Mouse (Mus musculus) kidney, embryonic 16.5 days (tissue): Measurements from ENCODE around the gene Gm12258. TPM values are rescaled to one million over a fixed set of nuclear protein-coding genes. Genes with fewer than 3 reads are reported as not detected.
"Not testable (repeated sequence)": the region's sequence is repeated elsewhere in the genome, so short reads cannot be mapped to it uniquely, and the experiment has no call there.

Experiments used
- ATAC-seq: fragments of 200-750 bp; cut with Nextera tagmentation; 2 replicates; pipeline ENCODE4 v1.8.0; 2017; ENCODE audit warnings: moderate TSS enrichment; ENCODE audit not compliant: low FRiP score, low TSS enrichment
- H3K27ac ChIP-seq: fragments of 300-500 bp; sonication (generic); 2 replicates; pipeline ENCODE4 v1.5.1; 2014; ENCODE audit warnings: low read length
- H3K27me3 ChIP-seq: fragments of 300-500 bp; sonication (generic); 2 replicates; pipeline ENCODE4 v1.6.1; 2014; ENCODE audit warnings: low read length, control low read depth, mixed read lengths; ENCODE audit not compliant: insufficient read depth
- H3K36me3 ChIP-seq: fragments of 300-500 bp; sonication (generic); 2 replicates; pipeline ENCODE4 v1.6.1; 2014; ENCODE audit warnings: low read length, control low read depth, mixed read lengths; ENCODE audit not compliant: insufficient read depth
- H3K4me1 ChIP-seq: fragments of 300-500 bp; sonication (generic); 2 replicates; pipeline ENCODE4 v1.6.1; 2014; ENCODE audit warnings: low read length, control low read depth, mixed read lengths; ENCODE audit not compliant: insufficient read depth
- H3K4me2 ChIP-seq: fragments of 300-500 bp; sonication (generic); replicated peaks from 2 replicates; pipeline ENCODE4 v1.6.1; 2014; ENCODE audit warnings: low read depth, low read length
- H3K4me3 ChIP-seq: fragments of 300-500 bp; sonication (generic); 2 replicates; pipeline ENCODE4 v1.5.1; 2014; ENCODE audit warnings: mild to moderate bottlenecking, low read length
- H3K9ac ChIP-seq: fragments of 300-500 bp; sonication (generic); replicated peaks from 2 replicates; pipeline ENCODE4 v1.6.1; 2014; ENCODE audit warnings: low read length
- H3K9me3 ChIP-seq: fragments of 300-500 bp; sonication (generic); 2 replicates; pipeline ENCODE4 v1.6.1; 2016; ENCODE audit warnings: low read length, control low read depth
- WGBS: fragments of 180-500 bp; shearing (Covaris S2); extraction: QIAGEN DNeasy Blood & Tissue Kit; methylation state at CpG from one replicate; pipeline ENCODE4 v1.1.7; 2014; 5-methylcytosine and 5-hydroxymethylcytosine counted together
- polyA plus RNA-seq: library from polyadenylated mRNA; unstranded; fragments of >200 nt; fragmentation: Nextera tagmentation; extraction: Ambion mirVana; gene quantifications from 2 replicates; pipeline ENCODE4 v1.2.1, GENCODE M21; 2015

The Gm12258 gene
- polyA plus RNA-seq, 1 experiment from 2014 or later: 10.6 TPM

- 79% methylated on average over 3 of the region's 3 CpGs for WGBS
- H3K9ac ChIP-seq, H3K4me3 ChIP-seq, H3K9me3 ChIP-seq, H3K4me1 ChIP-seq, H3K4me2 ChIP-seq, H3K36me3 ChIP-seq, H3K27ac ChIP-seq, ATAC-seq, H3K27me3 ChIP-seq: not testable (repeated sequence)
Observed at GRCm38 (mm10) chr11:58832541-58832940, 14.4 kb upstream of the Gm12258 start.

GRCm38 (mm10) chr11:58838951-58839350 is 8.0 kb upstream of the Gm12258 start, which contains the start of gene Olfr311:
Olfr311 (plus strand) TSS chr11:58839251.
- not testable (repeated sequence) for H3K27ac ChIP-seq, H3K4me2 ChIP-seq, H3K27me3 ChIP-seq, H3K9me3 ChIP-seq, H3K4me1 ChIP-seq, H3K9ac ChIP-seq, ATAC-seq, H3K4me3 ChIP-seq, H3K36me3 ChIP-seq

DNA sequence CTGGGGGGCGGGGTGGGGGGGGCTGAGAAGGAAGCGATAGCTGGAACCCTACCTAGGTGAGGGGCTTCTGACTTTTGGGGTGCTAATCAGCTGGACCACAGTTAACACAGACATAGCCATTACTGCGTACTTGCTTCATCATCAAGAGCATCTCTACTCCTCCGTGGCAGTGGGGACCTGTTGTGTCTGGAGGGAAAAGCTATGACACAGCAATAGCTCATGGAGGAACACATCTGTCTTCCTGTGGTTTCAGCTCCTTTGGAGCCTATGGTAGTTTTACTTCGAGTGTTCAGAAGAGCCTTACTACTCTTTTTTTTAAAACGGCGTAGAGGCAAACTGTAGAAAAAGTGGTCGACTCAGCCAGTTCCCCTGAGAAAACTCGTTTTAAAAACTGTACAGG is 678 bp downstream of the Gm12258 start:
- 40% methylated on average over 9 of the region's 9 CpGs for WGBS
- Histone ChIP-seq H3K9ac (peak overlapping the region; percentile 91), H3K4me2 (peak overlapping the region; percentile 83), H3K4me3 (peak overlapping the region; percentile 86), H3K27me3 (no peaks in the 10 kb centered on the region), H3K27ac (no peak overlapping the region), H3K4me1 (peaks cover 8% of the 10 kb centered on the region), H3K36me3 (peaks cover 12% of the 10 kb centered on the region), H3K9me3 (no peaks in the 10 kb centered on the region)
- no peak for ATAC-seq

- no peak overlapping the region for H3K4me3 ChIP-seq
- WGBS: 64% methylated on average over 2 of the region's 2 CpGs
- H3K4me2 ChIP-seq: no peak overlapping the region
Observed at GRCm38 (mm10) chr11:58849731-58850130, 2.8 kb downstream of the Gm12258 start.

DNA sequence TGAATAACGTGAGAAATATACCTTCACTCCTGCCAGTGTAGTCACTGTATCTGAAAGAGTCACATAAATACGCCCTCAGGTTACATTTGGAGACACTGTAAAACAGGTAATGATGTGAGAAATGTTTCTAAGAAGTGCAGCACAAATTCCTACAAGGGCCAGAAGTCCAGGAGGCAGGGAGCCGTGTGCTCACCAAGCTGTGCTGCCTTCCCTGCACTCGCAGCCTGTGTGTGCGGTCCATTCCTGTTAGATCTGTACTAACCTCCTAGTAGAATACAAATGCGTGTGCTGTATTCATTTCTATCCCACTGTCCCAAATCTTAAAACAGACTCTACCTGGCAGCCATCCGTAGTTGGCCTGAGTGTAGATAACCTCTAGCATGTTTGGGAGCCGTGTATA is 13.8 kb downstream of the Gm12258 start:
- ATAC-seq: no peak

More at GRCm38 (mm10) chr11:58849731-58850130, 2.8 kb downstream of the Gm12258 start:
- no peak overlapping the region for H3K9ac ChIP-seq
- peaks cover 15% of the 10 kb centered on the region for H3K36me3 ChIP-seq
- H3K27me3 ChIP-seq: no peaks in the 10 kb centered on the region
- no peak overlapping the region for H3K27ac ChIP-seq
- no peaks in the 10 kb centered on the region for H3K9me3 ChIP-seq
- no peak for ATAC-seq
- peaks cover 8% of the 10 kb centered on the region for H3K4me1 ChIP-seq

GRCm38 (mm10) chr11:58867039-58867953 is 20.3 kb downstream of the Gm12258 start, which contains the start of gene 2810021J22Rik:
2810021J22Rik (plus strand) TSS chr11:58867216.
- no peaks in the 10 kb centered on the region for H3K27me3 ChIP-seq
- WGBS: 2% methylated on average over 37 of the region's 37 CpGs
- peak; percentile 94 for ATAC-seq
- peaks cover 13% of the 10 kb centered on the region; the same call in 1 of the 2 replicates for H3K36me3 ChIP-seq
- H3K4me1 ChIP-seq: peaks cover 9% of the 10 kb centered on the region; the same call in 1 of the 2 replicates
- peak within 1 kb of the TSS; percentile 55 for H3K4me2 ChIP-seq
- peak within 1 kb of the TSS; percentile 75 for H3K4me3 ChIP-seq
- H3K9me3 ChIP-seq: no peaks in the 10 kb centered on the region
- peak within 1 kb of the TSS; percentile 72 for H3K9ac ChIP-seq
- peak within 1 kb of the TSS; percentile 87 for H3K27ac ChIP-seq

More for the DNA sequence above, 13.8 kb downstream of the Gm12258 start:
- Histone ChIP-seq H3K4me2 (no peak overlapping the region), H3K9me3 (peaks cover 28% of the 10 kb centered on the region), H3K27ac (no peak overlapping the region), H3K4me3 (no peak overlapping the region), H3K27me3 (no peaks in the 10 kb centered on the region), H3K4me1 (no peaks in the 10 kb centered on the region), H3K36me3 (peaks cover 50% of the 10 kb centered on the region), H3K9ac (no peak overlapping the region)
- WGBS: over 99% methylated on average over 8 of the region's 8 CpGs

- Histone ChIP-seq H3K36me3 (peaks cover 14% of the 10 kb centered on the region; the same call in 1 of the 2 replicates), H3K4me1 (peaks cover 9% of the 10 kb centered on the region; the same call in 1 of the 2 replicates), H3K9me3 (no peaks in the 10 kb centered on the region), H3K9ac (peak overlapping the region; percentile 72), H3K27ac (peak overlapping the region; percentile 87; the same call in 1 of the 2 replicates), H3K4me2 (peak overlapping the region; percentile 55), H3K27me3 (no peaks in the 10 kb centered on the region), H3K4me3 (peak overlapping the region; percentile 75)
- 72% methylated on average over 6 of the region's 6 CpGs for WGBS
- peak; percentile 57; the same call in 1 of the 2 replicates for ATAC-seq
Observed at GRCm38 (mm10) chr11:58867954-58868330, 21.0 kb downstream of the Gm12258 start.

DNA sequence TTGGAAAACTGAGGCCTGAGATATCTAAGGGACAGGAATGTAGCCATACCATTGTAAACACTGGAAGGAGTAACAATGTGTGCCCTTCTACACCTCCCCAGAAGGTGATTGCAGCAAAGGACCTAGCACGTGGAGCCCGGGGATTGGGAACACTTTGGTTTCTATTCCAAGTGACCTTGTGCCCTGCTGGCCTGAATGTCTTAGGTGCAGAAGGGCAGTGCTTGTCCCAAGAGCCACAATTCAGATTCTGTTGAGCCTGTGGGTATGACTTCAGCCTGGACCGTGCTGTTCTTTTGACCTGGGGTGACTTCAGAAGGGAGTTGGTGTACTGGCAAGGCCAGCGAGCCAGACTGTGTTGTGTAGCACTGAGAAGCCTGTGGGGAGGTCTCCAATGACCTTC is 24.0 kb downstream of the Gm12258 start:
- no peak overlapping the region for H3K9ac ChIP-seq
- peaks cover 14% of the 10 kb centered on the region; the same call in 1 of the 2 replicates for H3K36me3 ChIP-seq
- WGBS: 84% methylated on average over 4 of the region's 4 CpGs
- H3K4me2 ChIP-seq: no peak overlapping the region
- H3K9me3 ChIP-seq: no peaks in the 10 kb centered on the region
- H3K27ac ChIP-seq: no peak overlapping the region
- H3K4me1 ChIP-seq: peaks cover 9% of the 10 kb centered on the region; the same call in 1 of the 2 replicates
- no peaks in the 10 kb centered on the region for H3K27me3 ChIP-seq
- no peak overlapping the region for H3K4me3 ChIP-seq
- ATAC-seq: no peak

- Histone ChIP-seq H3K9me3 (no peaks in the 10 kb centered on the region), H3K36me3 (peaks cover 29% of the 10 kb centered on the region), H3K4me3 (no peak overlapping the region), H3K4me1 (no peaks in the 10 kb centered on the region), H3K27me3 (no peaks in the 10 kb centered on the region), H3K4me2 (no peak overlapping the region), H3K9ac (no peak overlapping the region), H3K27ac (no peak overlapping the region)
- 86% methylated on average over 8 of the region's 8 CpGs for WGBS
- ATAC-seq: no peak
Observed at GRCm38 (mm10) chr11:58883756-58884155, 36.8 kb downstream of the Gm12258 start.

GRCm38 (mm10) chr11:58890511-58890910 is 43.6 kb downstream of the Gm12258 start:
- peaks cover 35% of the 10 kb centered on the region for H3K36me3 ChIP-seq
- WGBS: 83% methylated on average over 10 of the region's 10 CpGs
- no peak overlapping the region for H3K4me3 ChIP-seq
- H3K27me3 ChIP-seq: no peaks in the 10 kb centered on the region
- no peaks in the 10 kb centered on the region for H3K4me1 ChIP-seq
- no peak overlapping the region for H3K27ac ChIP-seq
- ATAC-seq: no peak
- no peaks in the 10 kb centered on the region for H3K9me3 ChIP-seq
- no peak overlapping the region for H3K9ac ChIP-seq
- H3K4me2 ChIP-seq: no peak overlapping the region
